24 mouse cellular contexts compared by ENCODE assay signal in the genomic region with DNA sequence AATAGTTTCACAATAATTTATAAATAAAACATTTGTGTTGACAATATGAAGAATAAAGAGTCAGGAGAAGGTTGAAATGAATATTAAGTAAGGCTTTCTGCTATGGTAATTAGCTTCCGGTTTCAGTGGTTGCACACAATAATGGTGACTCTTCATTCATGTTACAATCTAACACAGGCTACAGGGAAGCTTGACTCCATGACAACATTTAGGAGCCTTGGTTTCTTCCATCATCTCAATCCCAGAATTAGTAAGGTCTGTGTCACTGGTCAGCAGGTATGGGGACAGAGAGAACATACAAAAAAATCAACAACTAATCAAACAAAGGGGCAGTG.
"Had no signal": no experiment of that assay in that cellular context is flagged by ENCODE, and none has a peak within 500 bp of the region (broad histone marks: within the 10 kb centered on the region; RNA-seq: fewer than 3 reads in every experiment).

No protein-coding gene starts in this region.

- DNase-seq: forebrain, postnatal 0 days; gastrocnemius, postnatal 14 days; gastrocnemius, postnatal 36 days; heart, adult 11 months; heart, adult 2 months; heart, postnatal 14 days; heart, postnatal 36 days; kidney, adult 11 months; kidney, adult 2 months; kidney, adult 9 months; kidney, postnatal 14 days; kidney, postnatal 36 days; layer of hippocampus, adult 9-11 months; layer of hippocampus, postnatal 36 days; left cerebral cortex, postnatal 4 days had no signal

- H3K9me3 ChIP-seq: heart, embryonic 13.5 days; heart, embryonic 15.5 days; kidney, embryonic 15.5 days; limb, embryonic 13.5 days; limb, embryonic 15.5 days had no signal

- H3K9ac ChIP-seq: forebrain, postnatal 0 days; heart, embryonic 13.5 days; heart, embryonic 15.5 days; kidney, embryonic 15.5 days; limb, embryonic 13.5 days; limb, embryonic 15.5 days had no signal

- H3K27ac ChIP-seq: heart, adult 2 months; heart, embryonic 13.5 days; heart, embryonic 15.5 days; kidney, embryonic 15.5 days; kidney, postnatal 0 days; limb, embryonic 13.5 days; limb, embryonic 15.5 days had no signal

- H3K4me3 ChIP-seq: heart, adult 2 months; heart, embryonic 13.5 days; heart, embryonic 15.5 days; kidney, embryonic 15.5 days; limb, embryonic 13.5 days; limb, embryonic 15.5 days had no signal

- H3K27me3 ChIP-seq: heart, embryonic 13.5 days; heart, embryonic 15.5 days; kidney, embryonic 15.5 days; limb, embryonic 13.5 days; limb, embryonic 15.5 days had no signal

- H3K36me3 ChIP-seq: heart, embryonic 13.5 days; heart, embryonic 15.5 days; kidney, embryonic 15.5 days; limb, embryonic 13.5 days; limb, embryonic 15.5 days had no signal

- H3K4me1 ChIP-seq: heart, embryonic 15.5 days had no signal

- ATAC-seq: forebrain, postnatal 0 days; hindbrain, embryonic 16.5 days; intestine, embryonic 16.5 days had no signal

- H3K4me2 ChIP-seq: heart, embryonic 11.5 days; heart, embryonic 13.5 days; heart, embryonic 15.5 days; kidney, embryonic 15.5 days; limb, embryonic 13.5 days; limb, embryonic 15.5 days had no signal
